Mouse (Mus musculus) leukemia stem cell, adult 10-12 weeks (primary cell): ENCODE measurements around the gene Stk33. TPM values are rescaled to one million over a fixed set of nuclear protein-coding genes. Genes with fewer than 3 reads are reported as not detected.

ENCODE experiments used
- polyA plus RNA-seq: library from polyadenylated mRNA; stranded (reverse); fragments of >175 nt; gene quantifications from 2 replicates; pipeline ENCODE4 v1.2.3, GENCODE M21; 2012; ENCODE audit warnings: low replicate concordance

The Stk33 gene
- polyA plus RNA-seq, result not detected in 2 replicates

GRCm38 (mm10) chr7:109438781-109439591 is at the start of gene Stk33:
Stk33 (minus strand) TSS chr7:109439081.

Other genes starting within 250 kb of the Stk33 start
- not detected in 2 replicates for gene Trim66, start 69.1 kb upstream of the Stk33 start, polyA plus RNA-seq
- gene Rpl27a, start 80.1 kb upstream of the Stk33 start, polyA plus RNA-seq, result 3,874 and 5,798 TPM in 2 replicates